Mouse (Mus musculus) midbrain, embryonic 16.5 days (tissue): ENCODE data around the gene Dirc2. TPM values are rescaled to one million over a fixed set of nuclear protein-coding genes. Genes with fewer than 3 reads are reported as not detected.

ENCODE experiments used
- ATAC-seq: fragments of 200-750 bp; cut with Nextera tagmentation; 2 replicates; pipeline ENCODE4 v1.8.0; 2017; ENCODE audit warnings: moderate TSS enrichment
- H3K27ac ChIP-seq: fragments of 300-500 bp; sonication (generic); 2 replicates; pipeline ENCODE4 v1.5.1; 2014; ENCODE audit warnings: mild to moderate bottlenecking, low read length, mixed read lengths
- H3K27me3 ChIP-seq: fragments of 300-500 bp; sonication (generic); 2 replicates; pipeline ENCODE4 v1.6.1; 2014; ENCODE audit warnings: low read depth, low read length, mixed read lengths; ENCODE audit not compliant: control insufficient read depth, insufficient read depth
- H3K36me3 ChIP-seq: fragments of 300-500 bp; sonication (generic); 2 replicates; pipeline ENCODE4 v1.6.1; 2014; ENCODE audit warnings: mild to moderate bottlenecking, low read length, moderate library complexity, mixed read lengths; ENCODE audit not compliant: control insufficient read depth, insufficient read depth
- H3K4me1 ChIP-seq: fragments of 300-500 bp; sonication (generic); 2 replicates; pipeline ENCODE4 v1.6.1; 2014; ENCODE audit warnings: mild to moderate bottlenecking, low read length, mixed read lengths; ENCODE audit not compliant: control insufficient read depth, insufficient read depth
- H3K4me2 ChIP-seq: fragments of 300-500 bp; sonication (generic); 2 replicates; pipeline ENCODE4 v1.6.1; 2014; ENCODE audit warnings: mild to moderate bottlenecking, low read length, mixed read lengths
- H3K4me3 ChIP-seq: fragments of 300-500 bp; sonication (generic); 2 replicates; pipeline ENCODE4 v1.5.1; 2014; ENCODE audit warnings: low read depth, mild to moderate bottlenecking, low read length, moderate library complexity, mixed read lengths
- H3K9ac ChIP-seq: fragments of 300-500 bp; sonication (generic); 2 replicates; pipeline ENCODE4 v1.6.1; 2014; ENCODE audit warnings: low read depth, low read length, mixed read lengths
- H3K9me3 ChIP-seq: fragments of 300-500 bp; sonication (generic); replicated peaks from 2 replicates; pipeline ENCODE4 v1.6.1; 2014; ENCODE audit warnings: mild to moderate bottlenecking, low read length, mixed read lengths; ENCODE audit not compliant: control insufficient read depth, poor library complexity, severe bottlenecking
- WGBS: fragments of 180-500 bp; shearing (Covaris S2); extraction: QIAGEN DNeasy Blood & Tissue Kit; methylation state at CpG from one replicate; pipeline ENCODE4 v1.1.7; 2014; 5-methylcytosine and 5-hydroxymethylcytosine counted together
- polyA plus RNA-seq: library from polyadenylated mRNA; unstranded; fragments of >200 nt; fragmentation: Nextera tagmentation; extraction: Ambion mirVana; gene quantifications from 2 replicates; pipeline ENCODE4 v1.2.1, GENCODE M21; 2015

The Dirc2 gene
- polyA plus RNA-seq, 1 experiment from 2014 or later: 32.0 TPM

DNA sequence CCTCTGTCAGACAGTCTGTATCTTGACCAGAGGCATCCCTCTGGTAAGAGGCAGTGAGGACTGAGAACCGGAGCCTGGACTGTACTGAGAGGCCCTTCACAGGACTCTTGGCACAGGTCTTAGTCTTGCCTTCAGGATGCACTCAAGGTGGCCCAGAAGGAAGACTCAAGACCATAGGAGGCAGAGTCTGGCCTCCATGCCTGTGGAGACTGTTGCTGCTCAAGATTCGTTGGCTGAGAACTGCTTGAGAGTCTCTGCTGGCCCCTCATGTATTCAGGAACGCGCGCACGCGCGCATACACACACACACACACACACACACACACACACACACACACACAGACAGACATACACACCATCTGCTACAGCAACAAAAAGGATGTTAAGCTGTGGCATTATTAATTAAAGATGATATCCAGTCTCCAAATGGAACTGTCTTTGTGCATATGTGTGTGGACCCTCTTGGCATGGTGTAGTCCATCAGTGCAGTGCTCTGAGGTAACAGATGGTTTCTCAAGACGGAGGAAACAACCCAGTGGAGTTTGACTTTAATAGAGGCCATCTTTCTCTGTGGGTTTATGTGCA lies 105.2 kb downstream of the Dirc2 start:
- Histone ChIP-seq H3K9ac (no peak overlapping the region), H3K4me3 (no peak overlapping the region), H3K27me3 (0 out of 2 replicates have a peak, but pooled peaks cover 8% of the 10 kb centered on the region), H3K27ac (no peak overlapping the region), H3K9me3 (no peaks in the 10 kb centered on the region), H3K36me3 (peaks cover 2% of the 10 kb centered on the region; the same call in 1 of the 2 replicates), H3K4me1 (no peaks in the 10 kb centered on the region), H3K4me2 (no peak overlapping the region)
- no peak for ATAC-seq
- 97% methylated on average over 9 of the region's 9 CpGs for WGBS

DNA sequence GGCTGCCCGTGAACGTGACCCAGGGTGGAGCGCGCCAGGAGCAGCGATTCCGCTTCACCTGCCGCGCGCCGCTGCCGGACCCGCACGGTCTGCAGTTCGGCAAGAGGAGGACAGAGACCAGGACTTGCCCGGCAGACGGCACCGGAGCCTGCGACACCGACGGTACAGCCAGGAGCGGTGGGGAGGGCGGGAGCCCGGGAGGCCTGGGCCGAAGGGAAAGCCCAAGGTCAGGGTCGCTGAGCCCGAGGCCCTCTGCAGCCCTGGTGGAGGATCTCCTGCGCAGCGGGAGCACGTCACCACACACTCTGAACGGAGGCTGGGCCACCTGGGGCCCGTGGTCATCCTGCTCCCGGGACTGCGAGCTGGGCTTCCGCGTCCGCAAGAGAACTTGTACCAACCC lies 108.9 kb downstream of the Dirc2 start:
- WGBS: 39% methylated on average over 35 of the region's 36 CpGs
- ATAC-seq: no peak; the same call in 1 of the 2 replicates
- Histone ChIP-seq H3K36me3 (peaks cover 2% of the 10 kb centered on the region; the same call in 1 of the 2 replicates), H3K27me3 (0 out of 2 replicates have a peak, but pooled peaks cover 8% of the 10 kb centered on the region), H3K4me2 (peak overlapping the region; percentile 40), H3K9me3 (no peaks in the 10 kb centered on the region), H3K27ac (no peak overlapping the region), H3K4me1 (no peaks in the 10 kb centered on the region), H3K4me3 (peak overlapping the region; percentile 18), H3K9ac (no peak overlapping the region)

DNA sequence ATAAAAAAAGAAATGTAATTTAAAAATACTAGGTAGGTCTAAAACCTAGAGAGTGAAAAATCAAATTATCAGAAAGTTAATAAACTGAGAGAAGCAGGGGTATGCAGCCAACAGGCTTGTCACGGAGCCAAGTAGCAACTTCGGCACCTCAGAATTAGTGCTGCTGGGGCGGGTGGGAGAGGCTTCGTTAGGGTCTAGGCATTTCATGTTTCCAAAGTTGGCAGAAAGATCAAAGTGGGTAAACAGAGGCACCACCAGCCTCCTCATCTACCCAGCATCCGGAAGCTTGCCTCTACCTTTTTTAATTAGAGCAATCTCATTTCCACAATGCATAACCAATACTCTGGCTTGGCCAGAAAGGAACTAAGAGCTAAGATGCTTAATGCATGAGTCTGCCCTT lies 115.2 kb downstream of the Dirc2 start:
- Histone ChIP-seq H3K4me3 (no peak overlapping the region), H3K27me3 (no peaks in the 10 kb centered on the region), H3K27ac (no peak overlapping the region), H3K36me3 (no peaks in the 10 kb centered on the region), H3K4me1 (no peaks in the 10 kb centered on the region), H3K4me2 (no peak overlapping the region), H3K9me3 (no peaks in the 10 kb centered on the region), H3K9ac (no peak overlapping the region)
- 81% methylated on average over 5 of the region's 5 CpGs for WGBS
- ATAC-seq: no peak

DNA sequence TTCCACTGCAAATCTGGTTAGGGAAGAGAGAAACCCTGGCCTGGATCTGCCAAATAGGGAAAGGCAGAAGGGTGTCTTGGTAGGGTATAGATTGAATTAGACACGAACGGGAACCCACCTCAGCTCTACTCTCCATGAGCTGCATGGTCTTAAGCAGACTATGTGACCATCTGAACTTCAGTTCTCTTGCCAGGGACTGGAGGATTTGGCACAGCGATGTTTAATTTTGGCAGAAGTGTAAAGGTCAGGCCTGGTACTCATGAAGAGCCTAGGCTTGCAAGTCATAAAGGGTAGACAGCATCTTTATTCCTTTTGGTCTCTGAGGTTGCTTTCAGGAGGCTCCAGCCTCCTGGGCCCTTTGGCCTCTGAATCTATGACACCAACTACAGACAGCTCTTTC lies 116.5 kb downstream of the Dirc2 start:
- Histone ChIP-seq H3K27me3 (no peaks in the 10 kb centered on the region), H3K36me3 (no peaks in the 10 kb centered on the region), H3K27ac (no peak overlapping the region), H3K4me3 (no peak overlapping the region), H3K9me3 (no peaks in the 10 kb centered on the region), H3K9ac (no peak overlapping the region), H3K4me1 (no peaks in the 10 kb centered on the region), H3K4me2 (no peak overlapping the region)
- no peak for ATAC-seq
- 94% methylated on average over 3 of the region's 3 CpGs for WGBS

DNA sequence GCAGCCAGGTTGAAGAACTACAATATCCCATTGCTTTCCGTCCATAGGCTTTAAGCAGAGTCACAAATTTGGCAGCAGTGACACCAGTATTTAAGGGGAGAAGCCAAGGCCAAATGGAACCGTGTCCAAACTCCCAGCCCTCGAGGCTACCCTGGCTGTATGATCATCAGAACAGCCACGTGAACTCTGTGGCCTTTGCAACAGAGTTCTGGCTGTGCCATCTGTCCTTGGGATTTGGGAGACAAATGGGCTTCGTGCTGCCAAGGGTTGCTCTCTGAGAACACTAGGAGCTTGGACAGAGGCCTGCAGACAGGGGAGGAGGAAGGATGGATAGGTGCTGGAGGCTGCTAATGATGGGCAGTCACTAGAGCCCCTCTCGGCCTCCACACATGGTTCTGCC lies 117.0 kb downstream of the Dirc2 start:
- H3K4me1 ChIP-seq: no peaks in the 10 kb centered on the region
- no peak overlapping the region for H3K9ac ChIP-seq
- H3K27ac ChIP-seq: no peak overlapping the region
- no peaks in the 10 kb centered on the region for H3K9me3 ChIP-seq
- 76% methylated on average over 6 of the region's 6 CpGs for WGBS
- no peak overlapping the region for H3K4me3 ChIP-seq
- ATAC-seq: no peak
- no peaks in the 10 kb centered on the region for H3K36me3 ChIP-seq
- no peak overlapping the region for H3K4me2 ChIP-seq
- no peaks in the 10 kb centered on the region for H3K27me3 ChIP-seq

DNA sequence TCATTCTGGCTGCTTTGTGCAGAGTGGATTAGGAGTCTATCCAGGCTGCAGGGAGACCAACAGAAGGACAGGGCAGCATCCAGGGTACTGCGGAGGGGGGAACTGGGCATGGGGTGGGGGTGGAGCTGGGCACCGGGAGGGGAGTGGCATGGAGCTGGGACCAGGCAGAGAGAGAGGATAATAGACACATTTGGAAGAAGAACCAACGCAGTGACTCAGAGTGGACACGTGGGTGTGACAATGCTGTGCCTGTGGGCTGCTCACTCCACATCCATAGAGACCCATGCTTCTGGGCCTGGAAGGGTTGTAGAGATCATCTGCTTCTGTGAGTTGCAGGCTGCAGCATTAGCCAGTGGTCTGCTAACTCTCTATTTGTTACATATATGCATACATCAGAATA lies 120.3 kb downstream of the Dirc2 start:
- ATAC-seq: no peak
- H3K36me3 ChIP-seq: no peaks in the 10 kb centered on the region
- WGBS: 79% methylated on average over 4 of the region's 4 CpGs

More for the DNA sequence above, 120.3 kb downstream of the Dirc2 start:
- no peak overlapping the region for H3K4me3 ChIP-seq
- H3K9me3 ChIP-seq: no peaks in the 10 kb centered on the region
- H3K4me1 ChIP-seq: no peaks in the 10 kb centered on the region
- no peak overlapping the region for H3K4me2 ChIP-seq
- H3K27ac ChIP-seq: no peak overlapping the region
- H3K9ac ChIP-seq: no peak overlapping the region
- H3K27me3 ChIP-seq: no peaks in the 10 kb centered on the region

Other genes starting within 250 kb of the Dirc2 start
- gene Sema5b, start 228.2 kb downstream of the Dirc2 start, polyA plus RNA-seq: 17.5 and 18.0 TPM in 2 replicates
- gene Hspbap1, start 1.0 kb upstream of the Dirc2 start, polyA plus RNA-seq: 16.1 TPM in 2 replicates
- gene Parp14, start 102.2 kb upstream of the Dirc2 start, polyA plus RNA-seq: 0.15 and 0.27 TPM in 2 replicates
- 1.8 TPM in 2 replicates for gene Parp9, start 169.1 kb upstream of the Dirc2 start, polyA plus RNA-seq
- gene Dtx3l, start 169.8 kb upstream of the Dirc2 start, polyA plus RNA-seq: 1.3 and 1.4 TPM in 2 replicates
- gene Kpna1, start 209.4 kb upstream of the Dirc2 start, polyA plus RNA-seq: 85.1 and 91.0 TPM in 2 replicates